In genomic region chr16:28928466-28928814, GRCm38 (mm10) we compare ENCODE assay signal across 7 mouse cellular contexts. TPM values are rescaled to one million over a fixed set of nuclear protein-coding genes. Genes with fewer than 3 reads are reported as not detected.
DNase-seq lines count a peak whose midpoint lies in the region; ATAC-seq and TF ChIP-seq lines count a peak whose summit lies in the region.

No protein-coding gene starts in this region.

- DNase-seq in spleen, adult 2 months (ENCODE audit: low read depth in 1 of 2, low spot score in 2 of 2) = no peak
- DNase-seq in spleen, adult 18-20 months = no peak
- DNase-seq in embryonic facial prominence, embryonic 10.5 days (ENCODE audit: low spot score) = peak; percentile 69
- DNase-seq in hindbrain, embryonic 11.5 days (ENCODE audit: low spot score) = peak; percentile 63
- peak; percentile 70 for DNase-seq in limb, embryonic 11.5 days (ENCODE audit: low spot score)
- DNase-seq in natural killer cell, adult 2 months (ENCODE audit: low spot score in 2 of 2) = no peak

- peak overlapping the region; percentile 95 for H3K4me2 ChIP-seq in hindbrain, embryonic 11.5 days (replicated peaks; ENCODE audit: low read depth, low read length)
- H3K4me2 ChIP-seq in limb, embryonic 11.5 days (ENCODE audit: low read depth, severe bottlenecking) = peak overlapping the region; percentile 90
- peak overlapping the region; percentile 81 for H3K4me2 ChIP-seq in midbrain, embryonic 16.5 days (ENCODE audit: low read length)

- 6% methylated on average over 10 of the region's 10 CpGs for WGBS in spleen, adult 2 months
- under 1% methylated on average over 10 of the region's 10 CpGs for WGBS in embryonic facial prominence, embryonic 10.5 days
- under 1% methylated on average over 10 of the region's 10 CpGs for WGBS in hindbrain, embryonic 11.5 days
- 0% methylated on average over 10 of the region's 10 CpGs for WGBS in limb, embryonic 11.5 days
- 0% methylated on average over 10 of the region's 10 CpGs for WGBS in midbrain, embryonic 16.5 days

- H3K9ac ChIP-seq in hindbrain, embryonic 11.5 days (ENCODE audit: low read depth, low read length) = peak overlapping the region; percentile 79
- H3K9ac ChIP-seq in limb, embryonic 11.5 days (ENCODE audit: low read length) = peak overlapping the region; percentile 95
- H3K9ac ChIP-seq in midbrain, embryonic 16.5 days (ENCODE audit: low read depth, low read length) = peak overlapping the region; percentile 91

- TF ChIP-seq CTCF in spleen, adult 2 months (IDR thresholded peaks at IDR 0.05; ENCODE audit: extremely low read depth, insufficient read depth, insufficient read length, insufficient replicate concordance) = no peak

- peak; percentile 45; the same call in 1 of the 2 replicates for ATAC-seq in hindbrain, embryonic 11.5 days (ENCODE audit: low FRiP score)
- ATAC-seq in limb, embryonic 11.5 days (ENCODE audit: insufficient number of reproducible peaks, low FRiP score, low TSS enrichment, low read depth) = no peak
- ATAC-seq in midbrain, embryonic 16.5 days = peak; percentile 44

- H3K4me3 ChIP-seq in spleen, adult 2 months (ENCODE audit: extremely low read depth, insufficient read depth, insufficient read length) = peak overlapping the region; percentile 3; the same call in 1 of the 2 replicates
- H3K4me3 ChIP-seq in embryonic facial prominence, embryonic 10.5 days = peak overlapping the region; percentile 97
- peak overlapping the region; percentile 63 for H3K4me3 ChIP-seq in hindbrain, embryonic 11.5 days (ENCODE audit: low read depth, low read length)
- H3K4me3 ChIP-seq in limb, embryonic 11.5 days (ENCODE audit: low read depth, low read length) = peak overlapping the region; percentile 83
- H3K4me3 ChIP-seq in midbrain, embryonic 16.5 days (ENCODE audit: low read depth, low read length) = peak overlapping the region; percentile 93

- no peaks in the 10 kb centered on the region for H3K36me3 ChIP-seq in spleen, adult 2 months (ENCODE audit: control insufficient read depth, insufficient read depth, low read length)
- H3K36me3 ChIP-seq in embryonic facial prominence, embryonic 10.5 days (replicated peaks) = 0 out of 2 replicates have a peak, but pooled peaks cover 3% of the 10 kb centered on the region
- H3K36me3 ChIP-seq in hindbrain, embryonic 11.5 days (ENCODE audit: control insufficient read depth, insufficient read depth, low read length) = no peaks in the 10 kb centered on the region
- no peaks in the 10 kb centered on the region for H3K36me3 ChIP-seq in limb, embryonic 11.5 days (ENCODE audit: control insufficient read depth, insufficient read depth, low read length)
- no peaks in the 10 kb centered on the region for H3K36me3 ChIP-seq in midbrain, embryonic 16.5 days (ENCODE audit: control insufficient read depth, insufficient read depth, low read length)

- no peaks in the 10 kb centered on the region for H3K9me3 ChIP-seq in embryonic facial prominence, embryonic 10.5 days
- no peaks in the 10 kb centered on the region for H3K9me3 ChIP-seq in hindbrain, embryonic 11.5 days (ENCODE audit: control insufficient read depth, low read length)
- H3K9me3 ChIP-seq in limb, embryonic 11.5 days (ENCODE audit: control insufficient read depth, low read length) = no peaks in the 10 kb centered on the region
- no peaks in the 10 kb centered on the region for H3K9me3 ChIP-seq in midbrain, embryonic 16.5 days (replicated peaks; ENCODE audit: control insufficient read depth, low read length, poor library complexity, severe bottlenecking)

- TF ChIP-seq POLR2A in spleen, adult 2 months (IDR thresholded peaks at IDR 0.05; ENCODE audit: low read depth, low read length) = no peak

- no peaks in the 10 kb centered on the region; the same call in 1 of the 2 replicates for H3K4me1 ChIP-seq in spleen, adult 2 months (ENCODE audit: control insufficient read depth, insufficient read depth, insufficient read length)
- peaks cover 30% of the 10 kb centered on the region for H3K4me1 ChIP-seq in embryonic facial prominence, embryonic 10.5 days
- peaks cover 3% of the 10 kb centered on the region; the same call in 1 of the 2 replicates for H3K4me1 ChIP-seq in hindbrain, embryonic 11.5 days (replicated peaks; ENCODE audit: control insufficient read depth, insufficient read depth, low read length)
- peaks cover 9% of the 10 kb centered on the region; the same call in 1 of the 2 replicates for H3K4me1 ChIP-seq in limb, embryonic 11.5 days (ENCODE audit: control insufficient read depth, insufficient read depth, low read length)
- peaks cover 26% of the 10 kb centered on the region for H3K4me1 ChIP-seq in midbrain, embryonic 16.5 days (ENCODE audit: control insufficient read depth, insufficient read depth, low read length)

- H3K27me3 ChIP-seq in spleen, adult 2 months (ENCODE audit: control insufficient read depth, insufficient read depth, low read length) = peaks cover 11% of the 10 kb centered on the region; the same call in 1 of the 2 replicates
- peaks cover 21% of the 10 kb centered on the region for H3K27me3 ChIP-seq in embryonic facial prominence, embryonic 10.5 days (replicated peaks; ENCODE audit: low read depth, poor library complexity, severe bottlenecking)
- no peaks in the 10 kb centered on the region for H3K27me3 ChIP-seq in hindbrain, embryonic 11.5 days (ENCODE audit: control insufficient read depth, insufficient read depth, low read length)
- no peaks in the 10 kb centered on the region for H3K27me3 ChIP-seq in limb, embryonic 11.5 days (ENCODE audit: control insufficient read depth, insufficient read depth, low read length)
- H3K27me3 ChIP-seq in midbrain, embryonic 16.5 days (ENCODE audit: control insufficient read depth, insufficient read depth, low read depth, low read length) = no peaks in the 10 kb centered on the region; the same call in 1 of the 2 replicates

- H3K27ac ChIP-seq in spleen, adult 2 months (ENCODE audit: insufficient read depth, low read length) = no peak overlapping the region
- peak overlapping the region; percentile 95 for H3K27ac ChIP-seq in embryonic facial prominence, embryonic 10.5 days (replicated peaks)
- peak overlapping the region; percentile 91 for H3K27ac ChIP-seq in hindbrain, embryonic 11.5 days (ENCODE audit: low read depth, low read length)
- no peak overlapping the region for H3K27ac ChIP-seq in limb, embryonic 11.5 days (replicated peaks; ENCODE audit: low read depth, low read length)
- peak overlapping the region; percentile 95 for H3K27ac ChIP-seq in midbrain, embryonic 16.5 days (ENCODE audit: low read length)

RNA-seq across cellular contexts. Expression of gene Mb21d2, which starts 1.0 kb away (rescaled TPM):
- 1.1 and 1.4 TPM in 2 replicates for polyA plus RNA-seq in spleen, adult 2 months (2012; rRNA removed)
- polyA plus RNA-seq in embryonic facial prominence, embryonic 10.5 days (2016; fragmentation: Nextera tagmentation; extraction: Ambion mirVana) = 6.8 and 7.3 TPM in 2 replicates
- 8.6 and 9.5 TPM in 2 replicates for polyA plus RNA-seq in hindbrain, embryonic 11.5 days (2014; fragmentation: Nextera tagmentation; extraction: Ambion mirVana)
- polyA plus RNA-seq in limb, embryonic 11.5 days (2014; fragmentation: Nextera tagmentation; extraction: Ambion mirVana) = 8.1 and 9.2 TPM in 2 replicates
- polyA plus RNA-seq in midbrain, embryonic 16.5 days (2015; fragmentation: Nextera tagmentation; extraction: Ambion mirVana) = 10.8 and 15.0 TPM in 2 replicates

Comparison
In these comparisons a context has a peak if more than half of its experiments do, and no peak if none do; other contexts are left out.
1. DNase-seq: peak in embryonic facial prominence, embryonic 10.5 days (single experiment), hindbrain, embryonic 11.5 days (single experiment) and limb, embryonic 11.5 days (single experiment); none in spleen, adult 2 months (0 of 2), spleen, adult 18-20 months (0 of 2) and natural killer cell, adult 2 months (0 of 2).
2. H3K27ac ChIP-seq: peak in embryonic facial prominence, embryonic 10.5 days (single experiment), hindbrain, embryonic 11.5 days (single experiment) and midbrain, embryonic 16.5 days (single experiment); none in spleen, adult 2 months (single experiment) and limb, embryonic 11.5 days (single experiment).
3. H3K4me3 ChIP-seq: peak in every context shown above with its lines; median percentile 97 in embryonic facial prominence, embryonic 10.5 days; 93 in midbrain, embryonic 16.5 days; 83 in limb, embryonic 11.5 days; 63 in hindbrain, embryonic 11.5 days; 3 in spleen, adult 2 months.
4. Peak in every context shown above with its lines, with median percentiles within 50 percentile points of each other: H3K4me2 ChIP-seq and H3K9ac ChIP-seq.